Mouse (Mus musculus): ENCODE measurements around the gene Cgnl1. TPM values are rescaled to one million over a fixed set of nuclear protein-coding genes. Genes with fewer than 3 reads are reported as not detected.
A peak's percentile ranks its signal among the peaks of the same experiment; 100 is the strongest.

Cgnl1 gene
- polyA plus RNA-seq, 1 experiment from 2014 or later, result 6.2 TPM

- Histone ChIP-seq H3K4me1 (no peaks in the 10 kb centered on the region), H3K9ac (no peak overlapping the region), H3K27ac (no peak overlapping the region), H3K4me3 (no peak overlapping the region), H3K9me3 (no peaks in the 10 kb centered on the region), H3K36me3 (replicated peaks) (no peaks in the 10 kb centered on the region), H3K27me3 (replicated peaks) (no peaks in the 10 kb centered on the region), H3K4me2 (no peak overlapping the region)
- no peak for ATAC-seq (replicated peaks)
- 48% methylated on average over 6 of the region's 6 CpGs for WGBS
These were observed 32.7 kb upstream of the Cgnl1 start for GRCm38 (mm10) chr9:71804116-71804515.

- WGBS, result 72% methylated on average over 7 of the region's 7 CpGs
- no peaks in the 10 kb centered on the region for H3K9me3 ChIP-seq
- no peak for ATAC-seq (replicated peaks)
- H3K27me3 ChIP-seq (replicated peaks), result no peaks in the 10 kb centered on the region
- no peaks in the 10 kb centered on the region for H3K4me1 ChIP-seq
- H3K27ac ChIP-seq, result no peak overlapping the region
- H3K4me3 ChIP-seq, result no peak overlapping the region
- no peak overlapping the region for H3K9ac ChIP-seq
- no peak overlapping the region for H3K4me2 ChIP-seq
- no peaks in the 10 kb centered on the region for H3K36me3 ChIP-seq (replicated peaks)
These were observed 31.9 kb upstream of the Cgnl1 start for GRCm38 (mm10) chr9:71803281-71803680.

- Histone ChIP-seq H3K27me3 (replicated peaks) (no peaks in the 10 kb centered on the region), H3K9me3 (no peaks in the 10 kb centered on the region), H3K27ac (no peak overlapping the region), H3K9ac (no peak overlapping the region), H3K4me2 (no peak overlapping the region), H3K4me1 (no peaks in the 10 kb centered on the region), H3K4me3 (no peak overlapping the region), H3K36me3 (replicated peaks) (no peaks in the 10 kb centered on the region)
- 89% methylated on average over 5 of the region's 5 CpGs for WGBS
- ATAC-seq (replicated peaks), result no peak
These were observed 28.2 kb upstream of the Cgnl1 start for GRCm38 (mm10) chr9:71799598-71799997.

GRCm38 (mm10) chr9:71798176-71798575 lies 26.8 kb upstream of the Cgnl1 start:
- Histone ChIP-seq H3K27me3 (replicated peaks) (no peaks in the 10 kb centered on the region), H3K36me3 (replicated peaks) (no peaks in the 10 kb centered on the region), H3K4me1 (no peaks in the 10 kb centered on the region), H3K4me2 (no peak overlapping the region), H3K27ac (no peak overlapping the region), H3K9me3 (no peaks in the 10 kb centered on the region), H3K4me3 (no peak overlapping the region), H3K9ac (no peak overlapping the region)
- no peak for ATAC-seq (replicated peaks)
- WGBS, result 52% methylated on average over 5 of the region's 5 CpGs

- Histone ChIP-seq H3K4me2 (no peak overlapping the region), H3K9ac (no peak overlapping the region), H3K4me3 (no peak overlapping the region), H3K9me3 (no peaks in the 10 kb centered on the region), H3K36me3 (replicated peaks) (no peaks in the 10 kb centered on the region), H3K27ac (no peak overlapping the region), H3K4me1 (no peaks in the 10 kb centered on the region), H3K27me3 (replicated peaks) (no peaks in the 10 kb centered on the region)
- no peak for ATAC-seq (replicated peaks)
- 90% methylated on average over 3 of the region's 3 CpGs for WGBS
These were observed 6.0 kb upstream of the Cgnl1 start for GRCm38 (mm10) chr9:71777404-71777803.

- Histone ChIP-seq H3K27me3 (replicated peaks) (no peaks in the 10 kb centered on the region), H3K36me3 (replicated peaks) (no peaks in the 10 kb centered on the region), H3K4me1 (peaks cover 5% of the 10 kb centered on the region; the same call in 1 of the 2 replicates), H3K4me3 (no peak overlapping the region), H3K27ac (no peak overlapping the region), H3K9ac (no peak overlapping the region), H3K9me3 (no peaks in the 10 kb centered on the region), H3K4me2 (no peak overlapping the region)
- no peak for ATAC-seq (replicated peaks)
- WGBS, result 72% methylated on average over 3 of the region's 3 CpGs
These were observed 4.9 kb upstream of the Cgnl1 start for GRCm38 (mm10) chr9:71776337-71776736.

- Histone ChIP-seq H3K36me3 (replicated peaks) (no peaks in the 10 kb centered on the region), H3K27ac (no peak overlapping the region), H3K27me3 (replicated peaks) (peaks cover 26% of the 10 kb centered on the region), H3K9ac (no peak overlapping the region), H3K4me2 (no peak overlapping the region), H3K4me1 (peaks cover 13% of the 10 kb centered on the region; the same call in 1 of the 2 replicates), H3K9me3 (no peaks in the 10 kb centered on the region), H3K4me3 (no peak overlapping the region)
- ATAC-seq (replicated peaks), result no peak
- 90% methylated on average over 9 of the region's 9 CpGs for WGBS
These were observed 2.2 kb upstream of the Cgnl1 start for GRCm38 (mm10) chr9:71773563-71773962.

GRCm38 (mm10) chr9:71772338-71772737 lies 936 bp upstream of the Cgnl1 start:
- H3K27me3 ChIP-seq (replicated peaks), result peaks cover 35% of the 10 kb centered on the region
- H3K4me3 ChIP-seq, result no peak overlapping the region
- no peaks in the 10 kb centered on the region for H3K9me3 ChIP-seq
- 71% methylated on average over 5 of the region's 5 CpGs for WGBS
- H3K4me1 ChIP-seq, result peaks cover 13% of the 10 kb centered on the region; the same call in 1 of the 2 replicates
- H3K9ac ChIP-seq, result no peak overlapping the region
- H3K27ac ChIP-seq, result no peak overlapping the region
- H3K4me2 ChIP-seq, result no peak overlapping the region
- ATAC-seq (replicated peaks), result no peak
- no peaks in the 10 kb centered on the region for H3K36me3 ChIP-seq (replicated peaks)

GRCm38 (mm10) chr9:71770484-71770883 lies 918 bp downstream of the Cgnl1 start:
- peaks cover 13% of the 10 kb centered on the region; the same call in 1 of the 2 replicates for H3K4me1 ChIP-seq
- H3K9me3 ChIP-seq, result no peaks in the 10 kb centered on the region
- WGBS, result 4% methylated on average over 10 of the region's 10 CpGs
- H3K27me3 ChIP-seq (replicated peaks), result peaks cover 41% of the 10 kb centered on the region
- no peak overlapping the region for H3K27ac ChIP-seq
- no peak for ATAC-seq (replicated peaks)
- no peaks in the 10 kb centered on the region for H3K36me3 ChIP-seq (replicated peaks)
- H3K4me2 ChIP-seq, result peak overlapping the region; percentile 97
- peak overlapping the region; percentile 61; the same call in 1 of the 2 replicates for H3K4me3 ChIP-seq
- H3K9ac ChIP-seq, result no peak overlapping the region

GRCm38 (mm10) chr9:71769701-71770100 lies 1.7 kb downstream of the Cgnl1 start:
- Histone ChIP-seq H3K4me2 (no peak overlapping the region), H3K4me1 (peaks cover 13% of the 10 kb centered on the region; the same call in 1 of the 2 replicates), H3K9ac (no peak overlapping the region), H3K9me3 (no peaks in the 10 kb centered on the region), H3K36me3 (replicated peaks) (no peaks in the 10 kb centered on the region), H3K4me3 (no peak overlapping the region), H3K27me3 (replicated peaks) (peaks cover 45% of the 10 kb centered on the region), H3K27ac (no peak overlapping the region)
- no peak for ATAC-seq (replicated peaks)
- 40% methylated on average over 9 of the region's 9 CpGs for WGBS

GRCm38 (mm10) chr9:71768119-71768518 lies 3.3 kb downstream of the Cgnl1 start:
- no peaks in the 10 kb centered on the region for H3K36me3 ChIP-seq (replicated peaks)
- H3K4me2 ChIP-seq, result no peak overlapping the region
- peaks cover 13% of the 10 kb centered on the region; the same call in 1 of the 2 replicates for H3K4me1 ChIP-seq
- H3K27me3 ChIP-seq (replicated peaks), result peaks cover 49% of the 10 kb centered on the region
- ATAC-seq (replicated peaks), result no peak
- H3K9me3 ChIP-seq, result no peaks in the 10 kb centered on the region
- 77% methylated on average over 1 of the region's 1 CpGs for WGBS
- H3K4me3 ChIP-seq, result no peak overlapping the region
- no peak overlapping the region for H3K9ac ChIP-seq
- H3K27ac ChIP-seq, result no peak overlapping the region

GRCm38 (mm10) chr9:71766902-71767301 lies 4.5 kb downstream of the Cgnl1 start:
- Histone ChIP-seq H3K4me3 (no peak overlapping the region), H3K9me3 (no peaks in the 10 kb centered on the region), H3K4me2 (no peak overlapping the region), H3K9ac (no peak overlapping the region), H3K36me3 (replicated peaks) (no peaks in the 10 kb centered on the region), H3K27me3 (replicated peaks) (peaks cover 49% of the 10 kb centered on the region), H3K27ac (no peak overlapping the region), H3K4me1 (peaks cover 13% of the 10 kb centered on the region; the same call in 1 of the 2 replicates)
- 56% methylated on average over 2 of the region's 2 CpGs for WGBS
- ATAC-seq (replicated peaks), result no peak

- 76% methylated on average over 8 of the region's 8 CpGs for WGBS
- Histone ChIP-seq H3K27me3 (replicated peaks) (peaks cover 49% of the 10 kb centered on the region), H3K4me2 (no peak overlapping the region), H3K36me3 (replicated peaks) (no peaks in the 10 kb centered on the region), H3K4me3 (no peak overlapping the region), H3K9me3 (no peaks in the 10 kb centered on the region), H3K9ac (no peak overlapping the region), H3K27ac (no peak overlapping the region), H3K4me1 (peaks cover 8% of the 10 kb centered on the region; the same call in 1 of the 2 replicates)
- no peak for ATAC-seq (replicated peaks)
These were observed 5.1 kb downstream of the Cgnl1 start for GRCm38 (mm10) chr9:71766306-71766705.
